Mouse (Mus musculus) kidney, adult 2 months (tissue): ENCODE results near the gene Acap1. TPM values are rescaled to one million over a fixed set of nuclear protein-coding genes. Genes with fewer than 3 reads are reported as not detected.
"Not testable (repeated sequence)": the region's sequence is repeated elsewhere in the genome, so short reads cannot be mapped to it uniquely, and the experiment has no call there.

Source experiments
- DNase-seq: peaks from one replicate; pipeline ENCODE4 v3.0.0; 2021
- H3K27ac ChIP-seq: fragments of 200-500 bp; 2 replicates; pipeline ENCODE4 v1.5.1; 2012; ENCODE audit warnings: low read depth, low read length, control low read depth, inconsistent platforms; ENCODE audit not compliant: insufficient read depth
- H3K27me3 ChIP-seq: fragments of 200-500 bp; replicated peaks from 2 replicates; pipeline ENCODE4 v1.6.1; 2012; ENCODE audit warnings: mild to moderate bottlenecking, moderate library complexity, low read length, inconsistent platforms; ENCODE audit not compliant: control insufficient read depth, insufficient read depth
- H3K36me3 ChIP-seq: fragments of 200-500 bp; 2 replicates; pipeline ENCODE4 v1.6.1; 2012; ENCODE audit warnings: mild to moderate bottlenecking, moderate library complexity, low read length, inconsistent platforms; ENCODE audit not compliant: control insufficient read depth, insufficient read depth
- H3K4me1 ChIP-seq: fragments of 200-500 bp; 2 replicates; pipeline ENCODE4 v1.6.1; 2011; ENCODE audit warnings: low read length; ENCODE audit not compliant: control insufficient read depth, insufficient read depth
- H3K4me3 ChIP-seq: fragments of 200-500 bp; 2 replicates; pipeline ENCODE4 v1.5.1; 2011; ENCODE audit warnings: mild to moderate bottlenecking, low read depth, low read length, control low read depth; ENCODE audit not compliant: insufficient read depth
- CTCF ChIP-seq: fragments of 200-500 bp; conservative IDR thresholded peaks from 2 replicates; pipeline ENCODE4 v1.5.1; 2011; ENCODE audit warnings: low read depth, mild to moderate bottlenecking, control low read depth, low read length, moderate library complexity, mixed read lengths; ENCODE audit not compliant: insufficient read depth, insufficient read length
- POLR2A ChIP-seq: fragments of 200-500 bp; IDR thresholded peaks from one replicate; pipeline ENCODE4 v1.6.1; 2011; ENCODE audit warnings: low read depth, low read length, control low read depth
- WGBS: fragments of 180-500 bp; shearing (Covaris S2); methylation state at CpG from one replicate; pipeline ENCODE4 v1.1.7; 2018; 5-methylcytosine and 5-hydroxymethylcytosine counted together
- polyA plus RNA-seq: library from polyadenylated mRNA; depleted of rRNA; stranded (reverse); fragments of >200 nt; gene quantifications from 2 replicates; pipeline ENCODE4 v1.2.3, GENCODE M21; 2012

Gene Acap1
- polyA plus RNA-seq, 1 experiment: 6.1 TPM

DNA sequence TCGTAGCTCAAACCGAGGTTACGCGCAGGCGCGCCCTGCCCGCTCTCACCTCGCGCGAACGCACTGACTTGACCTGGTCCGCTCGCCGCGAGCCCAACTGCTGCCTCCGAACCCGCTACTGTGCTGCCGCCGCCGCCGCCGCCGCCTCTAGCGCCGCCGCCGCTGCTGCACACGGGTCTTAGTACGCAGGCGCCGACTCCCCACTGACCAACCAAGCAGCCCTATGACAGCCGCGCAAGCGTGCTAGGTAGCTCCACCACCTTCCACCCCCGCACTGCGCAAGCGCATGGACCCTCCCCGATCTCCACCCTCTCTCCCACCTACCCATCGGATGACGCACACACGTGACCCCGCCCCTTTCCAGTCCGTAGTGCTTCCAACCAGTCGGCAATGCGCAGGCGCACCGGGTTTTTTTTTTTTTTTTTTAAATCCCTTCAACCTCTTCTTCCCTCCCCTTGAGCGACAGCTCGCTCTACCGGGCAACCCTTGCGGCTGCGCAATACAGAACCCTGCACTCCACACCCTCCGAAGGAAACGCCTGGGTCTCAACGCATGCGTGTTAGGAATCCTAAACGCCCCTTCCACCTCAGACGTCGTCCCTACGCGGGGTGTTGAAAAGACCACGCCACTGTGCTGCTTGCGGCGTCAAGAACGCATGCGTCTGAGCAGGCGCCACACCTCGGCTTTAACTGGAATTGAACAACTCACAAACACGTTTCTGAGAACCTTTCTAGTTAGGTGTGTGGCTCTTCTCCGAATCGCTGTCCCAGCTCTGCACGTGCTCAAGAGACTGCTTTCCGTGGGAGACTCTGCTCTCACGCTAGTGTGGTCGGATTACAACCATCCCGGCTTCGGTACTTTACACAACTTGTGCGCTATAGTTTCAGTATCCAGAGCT is 26.0 kb upstream of the Acap1 start, which contains the start of gene Eif5a:
Eif5a (minus strand) TSS at position 845 of the 898 bp plus-strand sequence.
- under 1% methylated on average over 78 of the region's 78 CpGs for WGBS
- Histone ChIP-seq H3K4me3 (peak within 1 kb of the TSS; percentile 84), H3K27ac (peak within 1 kb of the TSS; percentile 93), H3K4me1 (peaks cover 6% of the 10 kb centered on the region; the same call in 1 of the 2 replicates), H3K36me3 (peaks cover 5% of the 10 kb centered on the region; the same call in 1 of the 2 replicates), H3K27me3 (no peaks in the 10 kb centered on the region)
- TF ChIP-seq CTCF (peak; percentile 63), POLR2A (peak; percentile 91)
- DNase-seq: peak; percentile 100

DNA sequence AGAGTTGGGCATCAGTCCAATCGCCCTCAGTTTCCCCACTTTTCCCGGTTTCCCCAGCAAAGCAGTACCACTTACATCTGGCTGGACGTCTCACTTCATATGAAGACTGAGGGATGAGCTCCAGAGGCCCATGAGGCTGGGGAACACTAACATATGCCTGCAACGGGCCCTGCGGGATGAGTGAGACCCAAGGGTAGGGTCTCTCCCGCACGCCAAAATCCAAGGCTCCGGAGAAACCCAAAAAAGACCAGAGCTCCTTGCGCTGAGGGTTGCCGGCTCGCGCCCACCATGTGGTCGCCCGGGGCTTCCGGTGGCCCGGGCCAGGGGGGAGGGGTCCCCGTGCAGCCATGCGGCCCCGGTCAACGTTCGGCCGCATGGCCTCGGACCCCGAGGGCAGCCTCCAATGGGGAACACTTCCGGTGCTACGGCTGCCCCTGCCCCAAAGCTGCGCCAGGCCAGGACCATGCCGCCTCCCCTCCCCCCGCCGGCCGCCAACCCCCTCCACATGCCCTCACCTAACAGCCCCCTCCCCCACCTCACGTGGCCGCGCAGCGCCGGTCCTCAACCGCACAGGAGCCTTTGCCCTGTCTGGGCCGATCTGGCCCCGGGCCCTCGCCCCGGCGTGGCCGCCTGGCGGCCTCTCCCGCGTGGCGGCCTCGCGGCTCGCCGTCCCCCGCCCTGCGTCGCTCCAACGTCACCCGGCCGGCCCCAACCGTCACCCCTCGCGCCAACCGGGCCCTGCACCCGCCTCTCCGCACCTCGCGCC is 25.1 kb upstream of the Acap1 start:
- H3K4me1 ChIP-seq: peaks cover 6% of the 10 kb centered on the region; the same call in 1 of the 2 replicates
- TF ChIP-seq POLR2A (no peak), CTCF (no peak)
- under 1% methylated on average over 61 of the region's 65 CpGs for WGBS
- H3K27me3 ChIP-seq: no peaks in the 10 kb centered on the region
- peaks cover 9% of the 10 kb centered on the region; the same call in 1 of the 2 replicates for H3K36me3 ChIP-seq
- H3K4me3 ChIP-seq: peak overlapping the region; percentile 84
- DNase-seq: peak; percentile 64
- peak overlapping the region; percentile 93 for H3K27ac ChIP-seq

GRCm38 (mm10) chr11:69919661-69920265 is 24.4 kb upstream of the Acap1 start:
- H3K27me3 ChIP-seq: no peaks in the 10 kb centered on the region
- peaks cover 9% of the 10 kb centered on the region; the same call in 1 of the 2 replicates for H3K36me3 ChIP-seq
- WGBS: under 1% methylated on average over 17 of the region's 17 CpGs
- peaks cover 10% of the 10 kb centered on the region for H3K4me1 ChIP-seq
- DNase-seq: peak; percentile 91
- TF ChIP-seq POLR2A (no peak), CTCF (no peak)
- H3K27ac ChIP-seq: peak overlapping the region; percentile 22
- peak overlapping the region; percentile 84 for H3K4me3 ChIP-seq

DNA sequence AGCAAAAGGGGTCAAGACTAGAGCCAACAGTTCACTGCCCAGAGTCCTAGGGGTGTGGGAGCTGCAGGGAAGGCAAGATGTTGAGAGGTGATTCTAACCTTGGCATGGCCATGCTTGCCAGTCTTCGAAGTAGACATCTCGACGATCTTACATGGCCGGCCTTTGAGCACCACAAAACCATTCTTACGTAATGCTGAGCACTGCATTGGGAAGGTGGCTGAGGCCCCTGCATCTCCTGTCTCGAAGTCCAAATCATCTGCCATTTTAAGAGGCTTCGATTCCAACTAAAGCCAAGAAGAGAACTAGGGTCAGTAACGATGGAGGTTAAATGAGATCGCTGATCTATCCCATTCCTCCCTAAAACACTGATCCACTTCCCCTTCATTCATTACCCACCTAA is 23.7 kb upstream of the Acap1 start:
- H3K36me3 ChIP-seq: peaks cover 9% of the 10 kb centered on the region; the same call in 1 of the 2 replicates
- no peak overlapping the region for H3K27ac ChIP-seq
- H3K27me3 ChIP-seq: no peaks in the 10 kb centered on the region
- no peak for DNase-seq
- no peak for TF ChIP-seq POLR2A
- peaks cover 14% of the 10 kb centered on the region for H3K4me1 ChIP-seq
- no peak overlapping the region for H3K4me3 ChIP-seq
- WGBS: 56% methylated on average over 9 of the region's 9 CpGs

DNA sequence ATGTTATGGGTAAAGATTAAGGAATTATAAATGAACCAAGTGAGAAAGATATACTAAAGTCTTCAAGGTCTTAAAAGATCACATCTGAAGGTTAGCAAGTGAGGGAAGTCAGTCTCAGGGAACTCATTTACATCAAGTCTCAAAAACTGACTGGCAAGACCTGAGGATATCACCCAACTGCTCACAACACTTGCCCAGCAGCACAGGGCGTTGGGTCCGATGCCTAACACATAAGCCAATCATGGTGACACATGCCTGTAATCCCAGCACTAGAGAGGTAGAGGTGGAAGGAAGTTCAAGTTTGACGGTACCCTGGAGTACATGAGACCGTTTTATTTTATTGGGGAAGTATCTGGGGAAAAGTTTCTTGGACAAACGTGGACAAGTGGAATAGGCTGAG is 22.8 kb upstream of the Acap1 start:
- no peak for DNase-seq
- no peak overlapping the region for H3K4me3 ChIP-seq
- no peaks in the 10 kb centered on the region for H3K27me3 ChIP-seq
- WGBS: 80% methylated on average over 5 of the region's 5 CpGs
- no peak overlapping the region for H3K27ac ChIP-seq
- TF ChIP-seq CTCF (no peak), POLR2A (no peak)
- H3K36me3 ChIP-seq: peaks cover 9% of the 10 kb centered on the region; the same call in 1 of the 2 replicates
- peaks cover 19% of the 10 kb centered on the region for H3K4me1 ChIP-seq

DNA sequence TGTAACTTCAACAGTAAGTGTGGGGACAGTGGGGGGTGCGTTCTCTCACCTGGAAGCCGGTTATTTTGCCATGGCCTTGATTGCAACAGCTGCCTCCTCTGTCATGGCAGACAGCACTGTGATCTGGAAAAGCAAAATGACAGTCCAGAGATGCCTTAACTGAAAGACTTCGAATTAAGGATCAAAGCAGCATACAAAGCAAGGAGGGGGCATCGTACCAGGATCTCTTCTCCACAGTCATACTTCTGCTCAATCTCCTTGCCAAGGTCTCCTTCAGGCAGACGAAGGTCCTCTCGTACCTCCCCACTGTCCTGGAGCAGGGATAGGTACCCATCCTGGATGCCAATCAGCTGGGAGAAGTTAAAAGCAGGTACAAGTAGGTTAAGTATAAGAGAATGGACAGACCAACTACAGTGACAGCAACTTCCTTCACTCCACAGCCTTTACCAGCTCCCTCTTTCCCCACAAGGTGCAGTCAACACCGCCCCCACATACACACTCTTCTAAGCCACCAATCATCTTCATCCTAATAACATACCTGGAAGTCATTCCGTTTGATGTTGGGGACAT is 22.1 kb upstream of the Acap1 start:
- H3K4me1 ChIP-seq: peaks cover 18% of the 10 kb centered on the region
- H3K27ac ChIP-seq: no peak overlapping the region
- TF ChIP-seq CTCF (no peak), POLR2A (no peak)
- H3K27me3 ChIP-seq: no peaks in the 10 kb centered on the region
- H3K4me3 ChIP-seq: no peak overlapping the region
- no peak for DNase-seq
- peaks cover 9% of the 10 kb centered on the region; the same call in 1 of the 2 replicates for H3K36me3 ChIP-seq
- 82% methylated on average over 8 of the region's 8 CpGs for WGBS

GRCm38 (mm10) chr11:69916652-69917378 is 21.5 kb upstream of the Acap1 start:
- 50% methylated on average over 7 of the region's 7 CpGs for WGBS

More at GRCm38 (mm10) chr11:69916652-69917378, 21.5 kb upstream of the Acap1 start:
- not testable (repeated sequence) for H3K36me3 ChIP-seq, H3K27ac ChIP-seq, DNase-seq, H3K27me3 ChIP-seq, H3K4me3 ChIP-seq
- H3K4me1 ChIP-seq: peaks cover 17% of the 10 kb centered on the region
